Mouse (Mus musculus): ENCODE results near the gene Shisa9. TPM values are rescaled to one million over a fixed set of nuclear protein-coding genes. Genes with fewer than 3 reads are reported as not detected.

Gene Shisa9
- polyA plus RNA-seq, 1 experiment from 2014 or later = 0.22 TPM

DNA sequence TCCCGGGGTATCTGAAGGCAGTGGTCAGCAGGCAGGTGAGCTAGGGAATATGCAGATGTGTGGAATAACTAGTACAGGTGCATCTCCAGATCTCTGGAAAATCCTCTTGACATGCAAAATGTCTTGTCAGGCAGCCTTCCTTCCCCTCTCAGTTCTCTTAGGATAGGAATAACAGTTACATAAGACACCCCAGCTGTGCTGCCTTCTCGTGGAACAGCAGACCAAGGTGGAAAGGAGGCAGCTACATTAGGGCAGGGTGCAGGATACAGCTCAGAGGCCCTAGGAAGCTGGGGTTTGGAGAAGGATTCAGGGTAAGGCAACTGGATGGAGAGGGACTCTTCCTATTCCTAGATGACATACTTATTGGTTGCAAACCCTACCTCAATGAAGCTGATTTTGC lies 111.5 kb downstream of the Shisa9 start:
- Histone ChIP-seq H3K27ac (replicated peaks) (no peak overlapping the region), H3K9ac (ENCODE audit: low read length) (no peak overlapping the region), H3K4me1 (replicated peaks; ENCODE audit: control insufficient read depth, insufficient read depth) (no peaks in the 10 kb centered on the region), H3K36me3 (ENCODE audit: control insufficient read depth, insufficient read depth, low read length) (no peaks in the 10 kb centered on the region), H3K4me2 (replicated peaks; ENCODE audit: low read depth) (no peak overlapping the region), H3K9me3 (ENCODE audit: control insufficient read depth, low read length) (no peaks in the 10 kb centered on the region), H3K27me3 (ENCODE audit: control insufficient read depth, insufficient read depth, low read length) (no peaks in the 10 kb centered on the region), H3K4me3 (ENCODE audit: low read depth, low read length) (no peak overlapping the region)
- no peak for ATAC-seq (ENCODE audit: low FRiP score, low TSS enrichment)
- no peak for DNase-seq (ENCODE audit: low spot score)
- TF ChIP-seq CTCF (IDR thresholded peaks at IDR 0.05; ENCODE audit: low read depth) (no peak), EP300 (optimal IDR thresholded peaks at IDR 0.05) (no peak)
- WGBS = 40% methylated on average over 2 of the region's 2 CpGs

DNA sequence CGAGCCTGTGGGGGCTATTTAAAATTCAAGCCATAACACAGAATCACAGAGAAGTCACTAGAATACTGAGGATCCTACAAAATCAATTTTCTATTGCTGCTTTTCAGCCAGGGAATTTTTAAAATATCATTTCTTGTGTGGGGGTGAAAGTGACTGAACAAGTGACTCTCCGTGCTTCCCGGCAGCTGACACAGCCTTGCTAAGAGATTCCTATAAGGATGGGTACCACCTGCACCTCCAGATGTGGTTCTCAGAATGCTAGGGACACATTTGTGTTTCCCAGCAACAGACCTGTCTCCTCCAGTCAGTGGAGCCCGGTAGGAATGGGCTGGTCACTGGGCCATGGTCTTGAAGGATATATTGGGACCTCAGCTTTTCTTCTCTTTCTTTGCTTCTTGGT lies 124.5 kb downstream of the Shisa9 start:
- no peaks in the 10 kb centered on the region for H3K9me3 ChIP-seq (ENCODE audit: control insufficient read depth, low read length)
- no peak for ATAC-seq (ENCODE audit: low FRiP score, low TSS enrichment)
- H3K36me3 ChIP-seq (ENCODE audit: control insufficient read depth, insufficient read depth, low read length) = no peaks in the 10 kb centered on the region
- H3K27me3 ChIP-seq (ENCODE audit: control insufficient read depth, insufficient read depth, low read length) = no peaks in the 10 kb centered on the region
- no peak overlapping the region for H3K9ac ChIP-seq (ENCODE audit: low read length)
- DNase-seq (ENCODE audit: low spot score) = no peak
- H3K4me3 ChIP-seq (ENCODE audit: low read depth, low read length) = no peak overlapping the region
- no peak overlapping the region for H3K4me2 ChIP-seq (replicated peaks; ENCODE audit: low read depth)
- 87% methylated on average over 4 of the region's 4 CpGs for whole genome bisulfite sequencing
- H3K27ac ChIP-seq (replicated peaks) = no peak overlapping the region
- TF ChIP-seq EP300 (optimal IDR thresholded peaks at IDR 0.05) (no peak), CTCF (IDR thresholded peaks at IDR 0.05; ENCODE audit: low read depth) (no peak)
- no peaks in the 10 kb centered on the region for H3K4me1 ChIP-seq (replicated peaks; ENCODE audit: control insufficient read depth, insufficient read depth)

DNA sequence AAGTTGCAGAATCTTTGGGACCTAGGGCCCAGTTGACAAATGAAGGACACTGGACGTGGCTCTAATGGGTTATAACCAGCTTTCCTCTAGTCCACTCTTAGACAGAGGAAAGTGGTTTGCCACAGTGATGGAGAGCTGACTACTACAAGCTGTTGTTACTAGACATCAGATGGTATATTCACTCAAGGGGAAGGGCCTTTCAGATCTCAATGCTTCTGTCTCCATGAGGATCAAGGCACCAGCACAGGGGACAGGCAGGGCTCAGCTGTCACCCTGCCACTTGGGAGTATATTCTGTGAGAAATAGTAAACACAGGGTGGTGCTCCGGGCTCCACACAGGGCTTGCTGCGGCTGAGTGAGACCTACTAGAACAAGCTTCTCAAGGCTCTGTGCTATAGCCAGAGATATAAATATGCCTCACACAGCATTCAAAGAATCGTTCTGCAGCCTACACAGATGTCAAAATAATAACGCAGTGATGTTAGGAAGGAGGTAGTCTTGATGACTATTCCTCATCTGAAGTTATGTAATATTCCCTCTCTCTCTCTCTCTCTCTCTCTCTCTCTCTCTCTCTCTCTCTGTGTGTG lies 127.0 kb downstream of the Shisa9 start:
- H3K4me2 ChIP-seq (replicated peaks; ENCODE audit: low read depth) = no peak overlapping the region
- no peak overlapping the region for H3K9ac ChIP-seq (ENCODE audit: low read length)
- TF ChIP-seq EP300 (optimal IDR thresholded peaks at IDR 0.05) (no peak), CTCF (IDR thresholded peaks at IDR 0.05; ENCODE audit: low read depth) (no peak)
- no peaks in the 10 kb centered on the region for H3K4me1 ChIP-seq (replicated peaks; ENCODE audit: control insufficient read depth, insufficient read depth)
- ATAC-seq (ENCODE audit: low FRiP score, low TSS enrichment) = no peak
- H3K4me3 ChIP-seq (ENCODE audit: low read depth, low read length) = no peak overlapping the region
- H3K27ac ChIP-seq (replicated peaks) = no peak overlapping the region
- DNase-seq (ENCODE audit: low spot score) = no peak
- no peaks in the 10 kb centered on the region for H3K27me3 ChIP-seq (ENCODE audit: control insufficient read depth, insufficient read depth, low read length)
- 67% methylated on average over 5 of the region's 5 CpGs for WGBS
- no peaks in the 10 kb centered on the region for H3K36me3 ChIP-seq (ENCODE audit: control insufficient read depth, insufficient read depth, low read length)
- H3K9me3 ChIP-seq (ENCODE audit: control insufficient read depth, low read length) = no peaks in the 10 kb centered on the region

DNA sequence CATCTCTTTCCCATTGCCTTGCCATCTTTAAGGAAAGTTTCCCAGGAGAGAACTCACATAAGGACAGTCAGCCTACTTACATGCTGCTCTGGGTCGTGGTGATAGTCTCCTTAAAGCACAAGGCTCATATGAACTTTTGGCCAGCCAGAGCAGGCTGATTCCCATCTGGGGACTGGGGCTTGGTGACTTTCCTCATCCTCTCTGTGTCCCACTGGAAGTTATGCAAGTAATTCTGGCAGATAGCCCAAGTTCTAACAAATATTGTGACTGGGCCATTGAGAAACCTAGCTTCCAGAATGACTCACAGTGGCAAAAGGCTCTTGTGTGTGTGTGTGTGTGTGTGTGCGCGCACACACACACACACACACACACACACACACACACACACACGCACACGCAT lies 130.5 kb downstream of the Shisa9 start:
- Histone ChIP-seq H3K9ac (ENCODE audit: low read length) (no peak overlapping the region), H3K9me3 (ENCODE audit: control insufficient read depth, low read length) (no peaks in the 10 kb centered on the region), H3K36me3 (ENCODE audit: control insufficient read depth, insufficient read depth, low read length) (no peaks in the 10 kb centered on the region), H3K4me1 (replicated peaks; ENCODE audit: control insufficient read depth, insufficient read depth) (no peaks in the 10 kb centered on the region), H3K27me3 (ENCODE audit: control insufficient read depth, insufficient read depth, low read length) (no peaks in the 10 kb centered on the region), H3K4me3 (ENCODE audit: low read depth, low read length) (no peak overlapping the region), H3K4me2 (replicated peaks; ENCODE audit: low read depth) (no peak overlapping the region), H3K27ac (replicated peaks) (no peak overlapping the region)
- TF ChIP-seq EP300 (optimal IDR thresholded peaks at IDR 0.05) = no peak
- no peak for TF ChIP-seq CTCF (IDR thresholded peaks at IDR 0.05; ENCODE audit: low read depth)
- 74% methylated on average over 5 of the region's 5 CpGs for WGBS
- no peak for DNase-seq (ENCODE audit: low spot score)
- ATAC-seq (ENCODE audit: low FRiP score, low TSS enrichment) = no peak

DNA sequence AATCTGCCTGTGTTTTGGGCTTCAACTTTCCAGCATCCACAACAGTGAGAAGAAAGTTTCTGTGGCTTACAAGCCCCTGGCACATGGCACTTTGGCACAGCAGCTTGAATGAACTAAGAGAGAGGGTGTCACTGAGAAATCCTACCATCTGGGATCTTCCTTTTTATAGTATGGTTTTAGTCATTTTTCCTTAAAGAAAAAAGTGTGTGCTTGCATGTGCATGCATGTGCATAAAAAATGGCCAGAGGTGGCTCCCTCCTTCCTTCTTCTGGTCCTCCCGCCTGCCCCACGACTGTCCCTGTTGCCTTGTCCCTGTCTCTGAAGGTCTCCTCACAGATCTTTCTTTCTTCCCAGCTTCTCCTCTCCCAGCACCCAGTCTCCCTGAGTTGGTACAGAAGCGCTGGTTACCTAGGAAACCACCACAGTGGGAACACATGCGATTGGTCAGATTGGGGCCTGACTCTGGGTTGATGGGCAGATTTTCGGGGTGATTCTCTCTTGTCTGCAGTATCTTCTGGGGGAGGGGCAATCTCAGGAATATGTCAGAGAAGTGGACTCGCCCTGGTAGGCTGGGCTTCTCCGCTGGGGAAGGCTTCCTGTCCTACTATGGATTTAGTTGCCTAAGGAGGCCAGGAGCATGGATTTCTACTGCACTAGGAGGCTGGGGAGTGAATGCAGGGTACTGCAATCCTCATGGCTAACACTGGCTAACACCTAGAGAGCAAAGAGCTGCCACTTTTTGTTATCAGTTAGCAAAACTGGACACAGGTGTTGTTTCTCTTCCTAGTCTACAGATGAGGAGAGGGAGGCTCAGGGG lies 131.3 kb downstream of the Shisa9 start:
- Histone ChIP-seq H3K27ac (replicated peaks) (no peak overlapping the region), H3K9ac (ENCODE audit: low read length) (no peak overlapping the region), H3K9me3 (ENCODE audit: control insufficient read depth, low read length) (no peaks in the 10 kb centered on the region), H3K4me2 (replicated peaks; ENCODE audit: low read depth) (no peak overlapping the region), H3K4me3 (ENCODE audit: low read depth, low read length) (no peak overlapping the region), H3K27me3 (ENCODE audit: control insufficient read depth, insufficient read depth, low read length) (no peaks in the 10 kb centered on the region), H3K4me1 (replicated peaks; ENCODE audit: control insufficient read depth, insufficient read depth) (no peaks in the 10 kb centered on the region), H3K36me3 (ENCODE audit: control insufficient read depth, insufficient read depth, low read length) (no peaks in the 10 kb centered on the region)
- no peak for ATAC-seq (ENCODE audit: low FRiP score, low TSS enrichment)
- TF ChIP-seq CTCF (IDR thresholded peaks at IDR 0.05; ENCODE audit: low read depth) (no peak), EP300 (optimal IDR thresholded peaks at IDR 0.05) (no peak)
- WGBS = 55% methylated on average over 7 of the region's 7 CpGs
- no peak for DNase-seq (ENCODE audit: low spot score)

DNA sequence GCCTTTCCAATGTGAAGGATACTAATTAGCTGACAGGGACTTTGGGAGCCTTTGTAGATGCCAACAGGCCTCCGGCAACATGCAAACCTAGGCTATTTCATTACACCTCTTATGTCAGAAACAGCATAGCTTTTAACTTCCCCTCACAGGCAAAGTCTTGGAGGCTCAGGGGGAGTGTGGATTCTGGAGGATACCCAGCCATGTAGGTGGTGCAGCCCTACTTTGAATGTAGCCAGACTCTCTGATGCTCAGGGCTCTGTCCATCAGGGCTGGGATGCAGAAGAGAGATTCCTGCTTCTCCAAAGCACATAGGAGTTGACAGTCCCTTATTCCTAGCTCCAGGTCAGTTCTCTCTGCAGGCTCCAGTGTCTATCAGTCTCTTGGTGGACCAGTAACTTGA lies 133.0 kb downstream of the Shisa9 start:
- DNase-seq (ENCODE audit: low spot score) (no peak), ATAC-seq (ENCODE audit: low FRiP score, low TSS enrichment) (no peak)
- Histone ChIP-seq H3K4me1 (replicated peaks; ENCODE audit: control insufficient read depth, insufficient read depth) (no peaks in the 10 kb centered on the region), H3K9me3 (ENCODE audit: control insufficient read depth, low read length) (no peaks in the 10 kb centered on the region), H3K36me3 (ENCODE audit: control insufficient read depth, insufficient read depth, low read length) (no peaks in the 10 kb centered on the region), H3K27ac (replicated peaks) (no peak overlapping the region), H3K9ac (ENCODE audit: low read length) (no peak overlapping the region), H3K4me3 (ENCODE audit: low read depth, low read length) (no peak overlapping the region), H3K4me2 (replicated peaks; ENCODE audit: low read depth) (no peak overlapping the region), H3K27me3 (ENCODE audit: control insufficient read depth, insufficient read depth, low read length) (no peaks in the 10 kb centered on the region)
- TF ChIP-seq EP300 (optimal IDR thresholded peaks at IDR 0.05) (no peak), CTCF (IDR thresholded peaks at IDR 0.05; ENCODE audit: low read depth) (no peak)
- 95% methylated on average over 1 of the region's 1 CpGs for WGBS

Measured in stomach, postnatal 0 days (tissue).